Mouse (Mus musculus): ENCODE results near the gene Mpp3.
"Not testable (repeated sequence)": the region's sequence is repeated elsewhere in the genome, so short reads cannot be mapped to it uniquely, and the experiment has no call there.

Gene Mpp3

DNA sequence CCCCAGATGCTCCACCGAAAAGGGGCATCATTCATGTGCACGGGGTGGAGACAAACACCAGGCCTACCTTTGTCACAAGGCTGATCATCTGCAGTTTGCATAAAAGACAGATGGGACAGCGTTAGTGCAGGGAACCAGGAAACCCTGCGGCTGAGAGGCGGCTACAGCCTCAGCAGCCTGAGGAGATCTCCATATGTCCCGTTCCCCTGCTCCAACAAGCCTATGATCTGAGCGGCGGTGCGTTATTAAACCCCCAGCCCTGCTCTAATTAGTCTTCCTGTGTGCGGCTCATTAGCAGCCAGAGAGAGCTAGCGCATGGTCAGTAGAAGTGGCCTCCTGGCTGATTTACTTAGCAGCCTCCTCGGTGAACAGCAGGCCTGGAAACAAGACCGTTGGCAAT lies 18.1 kb downstream of the Mpp3 start:
- peak; percentile 17 for DNase-seq (ENCODE audit: low spot score)

DNA sequence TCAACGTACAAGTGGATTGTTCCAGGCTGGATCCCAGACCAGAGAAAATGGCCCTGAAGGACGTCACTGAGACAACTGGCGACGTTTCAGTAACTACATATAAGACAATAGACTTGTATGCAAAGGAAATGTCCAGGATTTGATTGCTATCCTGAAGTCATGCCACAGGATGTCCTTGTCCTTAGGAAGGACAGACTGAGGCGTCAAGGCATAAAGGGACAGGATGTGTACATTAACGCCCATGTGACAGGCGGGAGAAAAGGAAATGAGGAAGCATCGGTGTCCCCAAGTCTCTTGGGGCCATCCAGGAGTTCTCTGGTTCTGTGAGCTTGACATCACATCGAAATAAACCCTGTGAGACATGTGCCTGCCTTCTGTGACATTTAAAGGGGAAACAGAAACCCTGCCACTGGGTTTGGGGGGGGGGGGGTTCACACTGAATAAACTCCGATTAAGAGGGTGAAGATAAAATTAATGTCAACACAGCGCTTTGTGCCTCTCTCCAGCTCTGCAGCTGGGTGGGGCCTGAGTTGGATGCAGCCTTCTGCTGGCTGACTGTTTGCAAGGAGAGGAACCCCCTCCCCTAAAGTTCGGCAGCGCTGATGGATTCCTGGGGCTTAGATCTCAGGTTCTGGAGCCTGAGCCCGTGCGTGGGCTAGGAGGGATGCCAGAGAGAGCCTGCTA lies 19.2 kb downstream of the Mpp3 start:
- DNase-seq (ENCODE audit: low spot score), result no peak

DNA sequence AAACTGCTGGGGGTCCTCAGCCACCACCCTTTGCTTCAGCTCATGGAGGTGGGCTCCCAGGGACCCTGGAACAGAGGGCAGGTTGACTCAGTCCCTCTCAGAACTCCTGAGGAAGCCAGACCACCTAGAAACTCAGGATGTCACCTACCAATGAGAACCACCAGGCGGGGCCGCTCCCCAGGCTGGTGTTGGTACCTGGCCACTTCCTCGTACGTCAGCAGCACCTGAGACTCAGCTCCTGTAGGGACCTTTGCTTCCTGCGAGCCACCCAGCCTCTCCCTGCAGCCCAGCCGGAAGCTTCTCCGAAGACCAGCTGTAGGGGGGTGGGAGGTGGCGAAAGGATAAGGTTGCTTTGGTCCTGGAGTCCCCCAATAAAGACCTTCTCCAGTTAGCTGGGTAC lies 19.9 kb downstream of the Mpp3 start:
- no peak for DNase-seq (ENCODE audit: low spot score)

DNA sequence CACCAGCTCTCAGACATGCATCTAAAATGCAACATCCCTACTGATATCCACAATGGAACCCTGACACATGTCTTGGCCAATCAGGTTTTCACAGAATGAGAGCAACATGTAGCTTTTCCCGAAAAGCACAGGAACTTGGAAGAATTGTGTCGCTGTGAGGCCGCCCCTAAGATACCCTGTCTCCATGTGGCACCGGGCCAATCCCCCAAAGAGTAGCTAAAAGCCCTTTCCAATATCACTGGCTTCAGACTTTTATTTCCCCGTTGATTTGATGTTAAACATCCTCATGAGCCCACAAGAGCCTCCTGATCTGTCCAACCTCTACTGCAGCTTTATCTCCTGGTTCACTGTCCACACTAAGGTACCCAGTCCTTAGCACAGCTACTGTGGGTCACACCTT lies 21.6 kb downstream of the Mpp3 start:
- no peak for DNase-seq (ENCODE audit: low spot score)

DNA sequence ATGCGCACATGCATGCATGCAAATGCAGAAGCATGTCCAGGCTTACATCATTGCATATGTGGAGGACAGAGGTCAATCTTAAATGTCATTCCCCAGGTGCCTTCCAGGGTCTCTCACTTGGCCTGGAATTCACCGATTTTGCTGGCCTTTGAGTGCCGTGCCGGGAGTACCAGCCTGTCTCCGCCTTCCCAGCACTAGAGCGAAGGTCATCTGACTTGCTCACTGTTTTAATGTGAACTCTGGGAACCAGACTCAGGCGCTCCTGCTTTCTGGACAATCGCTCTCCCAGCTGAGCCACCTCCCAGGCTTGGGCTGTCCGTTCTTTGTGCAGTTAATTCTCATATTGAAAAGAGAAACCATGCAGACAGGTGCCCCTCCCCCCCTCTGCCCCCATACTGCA lies 22.0 kb downstream of the Mpp3 start:
- no peak for DNase-seq (ENCODE audit: low spot score)

DNA sequence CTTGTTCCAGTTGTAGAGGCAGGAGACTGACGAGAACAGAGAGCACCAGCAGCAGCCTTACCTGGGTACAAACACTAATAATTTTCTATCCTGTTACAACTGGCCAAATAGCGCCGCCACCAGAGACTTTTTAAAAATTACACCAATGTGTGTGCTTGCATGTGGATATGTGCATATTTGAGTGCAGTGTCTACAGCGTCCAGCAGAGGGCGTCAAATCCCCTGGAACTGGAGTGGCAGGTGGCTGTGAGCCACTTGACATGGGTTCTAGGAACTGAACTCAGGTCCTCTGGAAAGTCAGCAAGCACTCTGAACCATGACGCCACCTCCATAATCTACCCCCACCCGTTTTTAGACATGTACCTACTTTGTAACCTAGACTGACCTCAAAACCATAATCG lies 24.0 kb downstream of the Mpp3 start:
- DNase-seq (ENCODE audit: low spot score), result no peak

DNA sequence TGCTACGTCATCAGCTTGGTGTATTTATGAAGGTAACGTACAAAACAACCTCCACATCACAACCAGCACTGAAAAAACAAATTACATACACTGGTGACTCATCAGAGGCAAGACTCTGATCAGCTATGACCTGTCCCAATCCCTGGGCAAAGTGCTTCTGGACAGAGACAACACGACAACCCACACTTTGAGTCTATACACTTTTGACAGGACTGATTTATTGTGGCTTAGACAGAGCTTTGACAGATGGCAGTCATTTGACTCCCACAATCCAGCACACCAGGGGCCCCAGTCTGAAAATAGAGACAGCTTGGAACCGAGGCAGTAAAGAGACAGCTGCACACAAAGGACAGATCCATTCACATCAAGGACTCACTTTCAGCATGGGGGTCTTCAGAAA lies 28.8 kb downstream of the Mpp3 start:
- DNase-seq (ENCODE audit: low spot score), result peak; percentile 38

DNA sequence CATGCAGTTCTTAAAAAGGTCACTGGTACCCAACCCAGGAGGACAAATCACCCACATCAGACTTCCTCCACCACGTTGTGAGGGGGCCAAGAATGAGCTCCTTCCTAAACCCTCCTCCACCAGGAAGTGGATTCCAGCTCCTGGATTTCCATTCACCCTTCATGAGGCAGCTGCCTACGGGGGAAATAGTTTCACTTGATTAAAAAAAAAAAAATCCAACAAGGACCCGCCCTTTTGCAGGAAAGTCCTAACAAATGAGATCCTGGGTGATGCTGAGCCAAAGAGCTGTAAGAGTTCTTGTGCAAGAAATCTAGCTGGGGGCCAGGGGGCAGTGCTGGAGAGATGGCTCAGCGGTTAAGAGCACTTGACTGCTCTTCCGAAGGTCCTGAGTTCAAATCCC lies 30.0 kb downstream of the Mpp3 start:
- no peak for DNase-seq (ENCODE audit: low spot score)

DNA sequence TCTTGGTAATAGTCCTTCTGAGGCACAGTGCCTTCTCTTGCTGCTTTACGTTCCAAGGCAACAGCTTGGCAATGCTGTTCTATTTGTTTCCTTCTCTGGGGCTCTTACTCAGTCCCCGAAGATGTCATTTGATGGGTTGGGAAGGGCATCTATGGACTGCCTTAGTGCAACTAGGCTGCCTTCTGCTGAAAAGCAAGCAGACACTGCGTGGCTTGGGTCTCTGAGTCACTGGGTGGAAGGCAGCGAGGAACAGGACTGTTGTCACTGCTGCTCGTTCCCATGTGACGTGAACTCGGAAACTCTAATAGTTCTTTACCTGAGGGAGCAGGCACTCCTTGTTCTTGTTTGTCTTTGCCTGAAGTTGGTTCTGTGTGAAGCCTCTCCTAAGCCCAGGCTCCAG lies 32.3 kb downstream of the Mpp3 start:
- DNase-seq (ENCODE audit: low spot score), result no peak

DNA sequence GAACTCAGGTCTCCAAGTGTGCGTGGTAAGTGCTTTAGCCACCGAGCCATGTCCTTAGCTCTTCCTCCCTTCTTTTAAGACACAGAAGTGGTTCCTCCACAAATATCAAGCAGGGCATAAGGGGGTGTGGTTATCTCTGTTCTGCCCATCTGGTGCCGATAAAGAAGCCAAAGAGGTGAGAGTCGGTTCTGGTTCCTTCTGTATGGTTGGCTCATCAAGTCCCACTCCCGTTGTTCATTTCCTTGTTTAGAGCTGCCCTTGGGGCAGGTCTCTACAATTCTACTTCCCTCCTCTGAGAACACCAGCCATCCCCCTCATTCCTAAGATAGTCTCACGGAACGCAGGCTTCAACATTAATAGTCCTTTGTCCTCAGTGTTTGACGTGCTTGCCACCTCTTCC lies 34.2 kb downstream of the Mpp3 start:
- no peak for DNase-seq (ENCODE audit: low spot score)

DNA sequence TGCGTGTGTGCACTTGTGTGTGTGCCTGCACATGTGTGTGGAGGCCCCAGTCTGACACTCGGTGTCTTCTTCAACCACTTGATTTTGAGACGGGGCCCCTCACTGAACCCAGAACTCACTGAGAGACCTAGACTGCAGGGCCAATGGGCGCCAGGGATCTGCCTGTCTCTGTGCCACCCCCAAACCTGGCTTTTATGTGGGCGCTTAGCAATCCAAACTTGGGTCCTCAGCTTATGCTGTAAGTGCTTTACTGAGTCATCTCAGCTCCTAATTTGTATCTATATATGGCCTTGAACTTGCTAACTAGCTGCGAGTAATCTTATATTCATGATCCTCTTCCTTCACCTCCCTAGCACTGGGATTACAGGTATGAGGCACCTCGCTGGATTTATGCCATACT lies 35.9 kb downstream of the Mpp3 start:
- no peak for DNase-seq (ENCODE audit: low spot score)

DNA sequence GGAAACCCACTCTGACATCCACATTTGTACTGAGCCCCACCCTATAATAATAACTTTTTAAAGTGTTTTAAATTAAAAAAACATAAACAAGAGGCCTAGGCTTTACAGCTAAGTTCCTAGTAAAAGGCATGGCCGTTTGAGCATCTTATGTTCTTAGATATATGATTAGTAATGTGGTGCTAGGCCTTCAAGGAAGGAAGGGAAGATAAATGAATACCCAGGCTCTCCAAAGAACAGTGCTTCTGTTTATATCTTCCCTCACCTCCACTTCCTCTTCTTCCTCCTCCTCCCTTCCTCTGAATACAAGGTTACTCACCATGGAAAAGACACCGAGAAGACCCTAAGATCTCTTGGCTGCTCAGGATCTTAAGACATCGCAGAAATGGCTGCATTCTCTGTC lies 36.4 kb downstream of the Mpp3 start:
- DNase-seq (ENCODE audit: low spot score), result no peak

DNA sequence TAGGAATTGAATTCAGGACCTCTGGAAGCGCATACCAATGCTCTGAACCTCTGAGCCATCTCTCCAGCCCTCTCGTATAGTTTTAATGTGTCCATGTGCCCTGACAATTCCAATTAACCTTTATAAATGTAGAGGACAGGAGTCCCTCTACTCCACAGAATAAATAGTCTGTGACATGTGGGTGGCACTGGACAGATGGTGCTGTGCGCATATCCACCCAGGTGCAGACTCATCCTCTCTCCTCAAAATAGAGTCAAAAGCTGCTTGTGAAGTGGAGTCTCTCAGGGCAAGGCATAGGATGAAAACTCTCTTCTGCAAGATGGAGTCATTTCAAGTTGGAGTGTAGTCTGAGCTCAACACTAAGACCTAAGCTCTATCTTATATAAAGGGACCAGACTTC lies 38.0 kb downstream of the Mpp3 start:
- no peak for DNase-seq (ENCODE audit: low spot score)

DNA sequence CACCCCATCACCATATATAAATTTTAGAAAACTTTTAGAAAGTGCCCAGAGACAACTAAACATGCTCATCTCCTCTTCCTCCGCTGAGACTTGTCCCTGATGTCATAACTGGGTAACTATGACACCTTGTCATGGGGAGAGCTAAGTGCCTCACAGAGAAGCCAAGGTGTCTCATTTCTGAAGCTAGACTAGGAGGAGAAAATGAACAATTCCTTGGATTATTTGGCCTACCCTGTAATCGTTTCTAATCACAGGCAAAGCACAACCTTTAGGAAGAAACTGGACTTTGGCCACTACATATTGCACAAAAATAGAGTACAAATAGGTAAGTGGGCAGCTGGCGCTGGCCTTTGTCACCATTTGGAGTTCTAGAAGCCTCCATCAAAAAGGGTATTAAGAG lies 41.3 kb downstream of the Mpp3 start, which contains the start of gene Dusp3:
TSS of gene Dusp3 (minus strand) at position 101 of the 400 bp plus-strand sequence.
- no peak for DNase-seq (ENCODE audit: low spot score)

DNA sequence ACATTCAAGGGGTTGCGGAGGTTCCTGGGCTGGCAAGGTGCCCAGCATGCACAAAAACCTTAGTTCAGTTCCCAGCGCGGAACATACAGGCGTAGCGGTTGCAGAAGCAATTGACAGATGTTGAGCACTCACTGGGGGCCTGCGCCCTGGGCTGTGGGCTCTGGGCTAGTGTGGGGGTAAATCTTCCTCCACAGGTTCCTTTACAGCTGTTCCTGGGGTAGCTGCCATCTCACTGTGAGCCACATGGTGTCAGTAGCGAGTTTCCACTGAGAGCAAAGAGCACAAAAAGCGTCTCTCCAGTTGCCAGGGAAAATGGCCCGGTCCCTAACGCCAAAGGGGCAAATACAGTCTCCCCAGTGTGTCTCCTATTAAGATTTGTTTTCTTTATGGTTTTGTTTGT lies 42.3 kb downstream of the Mpp3 start:
- peak; percentile 96 for DNase-seq (ENCODE audit: low spot score)

DNA sequence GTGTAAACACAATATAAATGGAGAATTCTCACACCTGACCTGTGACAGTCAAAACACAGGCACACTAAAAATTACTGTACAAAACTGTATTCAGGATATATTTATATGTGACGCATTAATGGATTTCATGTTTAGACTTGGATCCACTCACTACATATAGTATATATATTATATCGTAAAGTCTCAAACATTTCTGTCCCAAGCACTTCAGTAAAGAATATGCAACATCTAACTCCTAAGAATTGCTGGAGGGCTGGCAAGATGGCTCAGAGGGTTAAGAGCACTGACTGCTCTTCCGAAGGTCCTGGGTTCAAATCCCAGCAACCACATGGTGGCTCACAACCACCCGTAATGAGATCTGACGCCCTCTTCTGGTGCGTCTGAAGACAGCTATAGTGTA lies 42.8 kb downstream of the Mpp3 start:
- DNase-seq (ENCODE audit: low spot score), result not testable (repeated sequence)

DNA sequence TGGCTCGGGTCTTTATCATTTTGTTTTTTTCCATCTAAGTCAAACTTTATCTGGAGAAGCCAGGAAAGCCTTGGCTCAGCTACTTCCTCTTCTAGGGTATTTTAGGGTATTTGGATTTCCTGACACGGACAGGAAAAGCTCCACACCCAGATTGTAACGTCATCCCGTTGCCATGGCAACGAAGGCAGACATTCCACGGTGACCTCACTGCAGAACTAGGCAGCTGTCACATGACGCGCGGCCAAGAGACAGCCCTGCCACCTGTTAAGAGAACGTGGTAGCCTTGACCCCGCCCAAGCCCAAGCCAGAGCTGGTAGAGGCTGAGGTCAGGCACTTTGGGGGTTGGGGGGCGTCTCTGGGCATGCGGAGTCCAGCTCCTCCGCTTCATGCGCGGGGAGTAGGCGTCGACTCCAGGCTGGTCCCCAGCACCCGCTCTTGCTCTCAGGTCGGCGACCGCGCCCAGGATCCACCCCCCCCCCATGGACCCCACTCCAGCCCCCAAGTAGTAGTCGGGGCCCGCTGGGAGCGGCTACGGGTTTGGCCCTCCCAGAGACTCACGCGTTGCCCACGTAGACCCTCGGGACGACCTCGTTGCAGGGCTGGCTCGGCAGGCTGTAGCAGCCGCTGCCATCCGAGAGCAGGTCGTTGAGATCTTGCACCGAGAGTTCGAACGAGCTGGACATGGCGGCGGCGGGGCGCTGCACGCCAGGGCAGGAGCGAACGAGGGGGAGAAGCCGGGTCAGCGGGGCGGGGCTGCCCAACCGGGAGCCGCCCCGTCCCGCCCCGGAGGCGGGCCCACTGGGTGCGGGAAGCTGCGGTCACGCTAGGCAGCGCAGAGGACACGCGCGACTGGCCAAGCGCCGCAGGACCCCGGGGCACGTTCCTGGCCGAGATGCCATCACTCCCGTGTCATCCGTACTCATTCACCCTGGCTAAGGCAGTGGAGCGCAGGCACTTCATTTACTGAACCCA lies 43.9 kb downstream of the Mpp3 start, which contains the start of gene Cfap97d1:
TSS of gene Cfap97d1 (plus strand) at position 226 of the 972 bp plus-strand sequence.
- DNase-seq (ENCODE audit: low spot score), result peak; percentile 98

DNA sequence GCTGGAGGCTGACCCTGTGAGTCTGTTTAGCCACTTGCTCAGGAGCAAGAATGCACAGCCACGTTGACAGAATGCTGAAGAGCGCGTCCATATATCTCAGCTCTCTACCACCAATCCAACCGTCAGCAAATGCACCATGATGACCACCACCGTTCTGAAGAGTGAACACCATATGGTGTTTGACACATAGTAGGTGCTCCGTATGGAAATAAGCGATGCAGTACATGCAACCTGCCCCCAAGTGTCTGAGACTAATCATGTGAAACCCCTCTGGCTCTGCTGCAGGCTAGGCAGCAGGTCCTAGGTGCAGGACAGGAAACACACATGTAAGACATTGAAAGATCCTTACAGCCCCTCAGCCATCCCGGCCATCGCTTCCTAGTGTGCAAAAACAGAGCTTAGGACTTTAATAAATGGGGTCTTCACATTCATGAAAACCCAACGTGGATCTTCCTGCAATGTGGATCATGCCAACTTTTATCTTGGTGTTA lies 44.8 kb downstream of the Mpp3 start:
- DNase-seq (ENCODE audit: low spot score), result no peak

DNA sequence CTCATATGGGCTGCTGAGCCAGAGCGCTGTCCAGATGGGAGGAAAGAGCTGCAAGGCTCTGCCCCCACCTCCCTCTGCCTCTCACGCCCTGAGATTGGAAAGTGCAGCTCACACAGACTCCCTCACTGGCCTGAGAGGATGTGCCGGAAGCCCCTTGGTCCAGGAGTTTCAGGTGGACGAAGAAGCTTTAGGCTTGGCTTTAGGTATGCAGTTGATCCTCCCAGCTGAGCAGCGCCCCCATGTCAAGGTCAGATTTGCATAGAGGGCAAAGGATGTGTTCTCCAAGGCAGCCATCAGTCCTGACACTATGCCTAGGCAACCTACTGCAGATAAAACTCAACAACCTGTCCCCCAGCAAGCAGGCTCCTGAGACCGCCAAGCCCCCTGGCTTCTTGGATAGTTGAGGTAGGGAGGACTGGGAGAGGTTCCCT lies 45.3 kb downstream of the Mpp3 start:
- no peak for DNase-seq (ENCODE audit: low spot score)

DNA sequence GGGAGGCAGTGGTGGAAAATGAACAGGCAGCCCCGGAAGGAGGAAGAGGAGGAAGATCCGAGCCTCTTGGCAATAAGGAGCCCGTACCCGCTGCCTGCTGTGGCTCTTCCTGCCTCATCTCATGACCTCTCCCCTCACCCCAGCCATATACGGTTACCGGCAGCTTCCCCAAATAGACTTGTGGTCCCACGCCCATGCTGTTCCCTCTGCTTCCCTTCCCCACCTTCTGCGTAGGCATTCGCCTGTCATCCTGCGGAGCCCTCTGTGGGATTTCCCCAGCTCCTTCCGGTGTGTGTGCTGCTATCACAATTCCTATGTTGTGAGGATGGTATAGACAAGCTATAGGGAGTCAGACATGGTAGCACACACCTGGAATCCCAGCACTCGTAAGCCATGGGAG lies 46.4 kb downstream of the Mpp3 start:
- DNase-seq (ENCODE audit: low spot score), result no peak

DNA sequence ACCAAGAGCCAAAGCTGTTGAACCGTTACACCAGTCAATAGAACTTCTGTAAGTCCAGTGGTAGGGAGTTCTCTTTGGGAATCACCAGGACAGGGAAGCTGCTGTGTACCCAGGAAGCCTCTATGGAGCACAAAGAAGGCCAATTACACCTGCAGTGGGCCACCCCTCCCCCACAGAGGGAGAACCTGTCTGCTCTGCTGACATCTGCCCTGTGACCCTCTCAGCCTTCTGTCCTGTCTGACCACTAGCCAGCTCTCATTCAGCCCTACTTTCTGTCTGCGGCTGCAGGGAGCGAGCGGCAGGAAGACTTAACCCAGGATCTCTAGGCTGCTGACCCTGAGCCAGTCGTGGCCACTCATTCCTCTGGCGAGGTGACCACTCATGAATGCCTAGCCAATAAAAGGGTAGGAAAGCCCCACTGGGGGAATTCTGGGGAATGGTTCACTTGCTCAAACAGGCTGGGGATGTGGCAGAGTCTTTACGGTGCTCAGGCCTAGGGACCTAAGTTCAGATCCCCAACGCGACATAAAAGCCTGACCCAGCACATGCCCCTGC lies 47.6 kb downstream of the Mpp3 start:
- DNase-seq (ENCODE audit: low spot score), result no peak

DNA sequence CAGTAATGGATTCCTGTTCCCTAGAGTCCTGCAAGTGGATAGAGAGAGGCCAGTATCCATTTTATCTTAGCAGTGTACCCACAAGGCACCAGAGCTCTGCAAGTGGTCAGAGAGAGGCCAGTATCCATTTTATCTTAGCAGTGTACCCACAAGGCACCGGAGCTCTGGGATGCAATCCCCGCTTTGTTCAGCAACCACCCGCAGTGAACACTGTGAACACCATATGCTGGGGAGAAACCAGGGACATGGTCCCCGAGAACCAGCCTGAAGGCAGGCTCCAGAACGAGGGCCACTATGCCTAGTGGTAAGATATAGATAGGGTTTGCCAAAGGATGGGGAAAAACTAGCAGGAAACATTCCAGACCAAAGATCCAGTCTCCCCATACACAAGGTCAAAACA lies 49.1 kb downstream of the Mpp3 start:
- no peak for DNase-seq (ENCODE audit: low spot score)

DNA sequence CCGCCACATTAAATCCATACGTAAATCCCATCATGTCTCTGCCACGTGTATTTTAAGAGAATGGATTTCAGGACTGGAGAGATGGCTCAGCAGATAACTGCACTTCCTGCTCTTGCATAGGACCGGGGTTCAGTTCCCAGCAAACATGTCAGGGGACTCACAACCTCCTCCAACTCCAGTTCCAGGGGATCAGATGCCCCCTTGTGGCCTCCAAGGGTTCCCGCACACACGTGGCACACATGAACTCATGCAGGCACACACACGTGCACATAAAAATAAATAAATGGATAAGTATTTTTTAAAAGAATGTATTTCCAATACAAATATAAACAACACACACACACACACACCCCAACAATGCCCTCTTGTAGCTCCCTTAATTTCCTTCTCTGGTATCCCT lies 51.3 kb downstream of the Mpp3 start:
- DNase-seq (ENCODE audit: low spot score), result no peak

Data from embryo, embryonic 10 days (tissue).